Mouse (Mus musculus): ENCODE data around the gene Orc5. TPM values are rescaled to one million over a fixed set of nuclear protein-coding genes. Genes with fewer than 3 reads are reported as not detected.

Orc5 gene
- 10 to 100 TPM; 18.7 to 19.1 TPM for total RNA-seq (2021)
- long read RNA-seq, experiment 1, transcript Orc5-201 (14 exons, 2,103 nt) = major isoform, 9 of 13 reads
- long read RNA-seq, experiment 1, partial matches to known transcripts = 2 of 13 reads
- long read RNA-seq, experiment 1, other reads (novel, unspliced or antisense) = 1 of 13 reads
- long read RNA-seq, experiment 2, transcript Orc5-201 (14 exons, 2,103 nt) = major isoform, 8 of 10 reads
- long read RNA-seq, experiment 2, partial matches to known transcripts = 0 of 10 reads
- long read RNA-seq, experiment 2, other reads (novel, unspliced or antisense) = 2 of 10 reads

DNA sequence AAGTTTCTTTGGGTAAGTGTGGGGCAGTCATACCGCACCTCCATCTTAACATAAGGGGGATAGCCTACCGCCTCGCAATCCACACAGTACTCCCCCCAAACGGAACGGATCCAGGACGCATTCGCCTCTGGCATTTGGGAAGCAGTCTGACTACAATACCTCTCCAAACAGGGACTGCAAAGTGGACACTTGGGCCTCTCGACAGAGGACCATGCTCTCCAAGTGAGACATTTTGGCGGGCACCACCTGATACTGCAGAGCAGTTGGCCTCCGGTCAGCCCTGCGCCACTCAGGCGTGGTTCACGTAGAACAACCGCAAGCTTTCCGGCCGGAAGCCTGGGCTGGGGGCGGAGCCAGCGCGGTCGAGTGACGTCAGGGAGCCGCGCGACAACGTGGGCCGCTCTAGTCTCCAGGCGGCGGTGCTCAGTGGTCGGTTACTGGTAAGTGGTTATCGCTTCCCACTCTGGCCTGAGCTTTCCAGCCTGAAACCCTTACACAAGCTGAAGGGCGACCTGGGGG, at the start of gene Orc5:
TSS of gene Orc5 (minus strand) at position 397 of the 519 bp plus-strand sequence.
- Histone ChIP-seq H3K4me3 (peak within 1 kb of the TSS; percentile 68), H3K27ac (peak within 1 kb of the TSS; percentile 93)
- 0 out of 2 replicates have a peak, but pooled peaks have one; percentile 12 for TF ChIP-seq CTCF (conservative IDR thresholded peaks at IDR 0.05)
- DNase-seq (ENCODE audit: low spot score in 2 of 2) = peak; percentile 91 to 95

DNA sequence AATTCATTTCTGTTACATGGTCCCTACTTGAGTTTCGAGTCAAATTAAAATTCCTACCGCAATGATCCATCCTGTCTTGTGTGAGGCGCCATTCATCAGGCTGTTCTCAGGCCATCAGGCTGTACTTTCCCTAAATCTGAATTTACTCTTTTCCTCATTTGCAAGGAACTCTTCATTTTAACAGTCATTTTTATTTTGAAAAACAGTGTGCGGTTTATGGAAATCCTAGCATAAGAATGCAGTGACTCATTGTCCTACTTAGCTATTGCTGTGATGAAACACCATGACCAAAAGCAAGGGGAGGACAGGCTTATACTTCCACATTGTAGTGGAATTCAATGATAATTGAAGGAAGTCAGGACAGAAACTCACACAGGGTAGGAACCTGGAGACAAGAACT, 46.8 kb upstream of the Orc5 start:
- no peak for TF ChIP-seq CTCF (conservative IDR thresholded peaks at IDR 0.05)
- no peak for DNase-seq (ENCODE audit: low spot score in 2 of 2)
- Histone ChIP-seq H3K4me3 (no peak overlapping the region), H3K27ac (no peak overlapping the region)

DNA sequence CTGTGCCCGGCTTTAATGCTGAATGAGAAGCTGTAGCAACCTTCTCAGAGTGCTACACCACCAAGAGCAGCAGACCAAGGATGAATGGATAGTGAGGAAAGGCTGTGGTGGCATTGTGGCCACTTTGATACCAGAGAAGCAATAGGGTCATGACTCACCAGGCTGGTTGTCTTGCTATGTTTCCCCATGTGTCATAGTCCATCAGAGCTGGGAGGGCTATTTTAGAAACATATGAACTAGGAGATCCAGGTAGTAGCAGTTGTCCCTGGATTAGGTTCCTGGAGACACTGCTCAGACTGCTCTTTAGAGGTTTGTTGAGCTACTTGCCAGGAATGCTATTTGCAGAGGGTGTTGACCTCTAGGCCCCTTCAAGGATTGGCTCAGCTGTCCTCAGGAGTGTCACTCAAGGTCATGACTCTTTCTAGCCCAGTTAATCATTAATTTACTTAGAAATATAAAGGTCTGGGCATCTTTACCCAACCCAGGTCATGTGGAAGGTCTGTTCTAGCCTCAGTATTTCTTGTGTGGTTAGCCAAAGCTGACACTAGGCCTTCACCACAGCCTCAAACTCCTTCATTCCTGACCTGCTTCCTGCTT, 39.2 kb upstream of the Orc5 start:
- no peak overlapping the region for H3K4me3 ChIP-seq
- DNase-seq (ENCODE audit: low spot score in 2 of 2) = no peak
- H3K27ac ChIP-seq = no peak overlapping the region
- TF ChIP-seq CTCF (conservative IDR thresholded peaks at IDR 0.05) = no peak

DNA sequence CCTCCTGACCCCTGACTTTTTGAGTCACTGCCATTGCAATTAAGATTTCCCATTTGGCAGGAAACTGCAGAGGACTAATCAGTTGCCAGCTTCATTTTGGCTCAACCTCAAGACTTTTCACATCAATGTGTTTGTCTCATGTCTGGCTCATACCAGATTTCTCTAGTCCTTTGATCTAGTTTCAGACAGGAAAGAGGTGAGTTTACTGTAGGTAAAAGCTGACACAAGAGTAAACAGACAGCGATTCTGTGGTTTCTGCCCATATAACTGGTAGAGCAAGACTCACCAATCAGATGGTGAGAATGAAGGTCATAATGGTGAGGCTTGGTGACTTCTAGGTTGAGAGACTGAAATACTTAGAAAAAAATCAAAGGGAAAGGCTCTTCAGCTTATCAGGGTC, 37.3 kb upstream of the Orc5 start:
- TF ChIP-seq CTCF (conservative IDR thresholded peaks at IDR 0.05) = no peak
- DNase-seq (ENCODE audit: low spot score in 2 of 2) = no peak
- no peak overlapping the region for H3K4me3 ChIP-seq
- H3K27ac ChIP-seq = no peak overlapping the region

DNA sequence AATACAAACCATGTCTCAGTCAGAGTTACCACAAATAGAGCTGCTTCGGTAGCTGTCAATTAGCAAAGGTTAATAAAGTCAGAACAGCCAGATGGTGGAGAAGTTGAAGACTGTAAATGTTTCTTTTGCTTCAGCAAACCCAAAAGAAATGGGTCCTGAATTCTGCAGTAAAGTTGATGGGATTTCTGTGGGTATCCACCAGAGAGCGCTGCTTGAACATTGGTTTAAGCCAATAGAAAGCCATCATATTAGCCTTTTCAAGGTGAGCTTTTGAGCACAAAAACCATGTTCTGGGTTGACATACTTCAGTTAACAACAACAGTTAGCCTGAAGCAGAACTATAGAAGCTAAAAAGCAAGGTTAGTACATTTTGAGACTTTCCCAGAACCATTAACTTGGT, 34.3 kb upstream of the Orc5 start:
- no peak overlapping the region for H3K4me3 ChIP-seq
- peak; percentile 67 for TF ChIP-seq CTCF (conservative IDR thresholded peaks at IDR 0.05)
- DNase-seq (ENCODE audit: low spot score in 2 of 2) = no peak
- H3K27ac ChIP-seq = no peak overlapping the region

DNA sequence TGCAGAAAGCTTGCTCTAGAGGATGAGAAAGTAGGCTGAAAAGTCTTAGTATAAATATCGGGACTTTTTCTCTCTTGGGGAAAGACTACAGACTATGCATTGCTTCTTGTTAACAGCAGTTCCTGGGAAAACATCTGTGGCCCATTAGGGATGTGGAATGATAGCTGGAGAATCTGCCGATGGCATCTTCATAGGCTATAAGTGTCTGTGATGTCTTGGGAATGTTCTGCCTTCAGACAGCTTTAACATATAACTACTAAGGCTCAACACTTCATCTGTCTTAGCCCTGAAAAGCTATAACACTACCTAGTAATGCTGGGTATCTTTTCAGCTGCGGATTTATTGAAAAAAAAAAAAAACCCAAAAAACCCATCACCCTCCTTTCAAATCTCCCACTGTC, 27.8 kb upstream of the Orc5 start:
- no peak for DNase-seq (ENCODE audit: low spot score in 2 of 2)
- TF ChIP-seq CTCF (conservative IDR thresholded peaks at IDR 0.05) = no peak

DNA sequence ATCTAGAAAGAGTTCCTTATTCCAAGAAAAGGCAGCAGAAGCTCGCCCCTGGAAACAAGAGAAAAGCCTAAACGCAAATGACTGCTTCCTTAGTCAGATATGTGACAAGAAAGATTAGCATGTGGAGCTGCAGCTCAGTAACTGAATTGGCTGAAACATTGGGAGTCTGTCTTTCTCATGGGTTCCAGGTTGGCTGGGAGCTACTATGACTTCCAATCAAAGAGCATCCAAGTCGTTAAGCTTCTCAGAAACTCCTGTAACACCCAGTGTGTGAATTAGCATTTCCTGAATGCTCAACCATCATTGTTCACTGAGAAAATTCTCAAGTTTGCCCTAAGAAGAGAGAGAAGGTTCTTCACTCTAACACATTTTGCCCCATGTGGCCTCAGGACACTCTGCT, 24.5 kb upstream of the Orc5 start:
- no peak overlapping the region for H3K4me3 ChIP-seq
- no peak overlapping the region for H3K27ac ChIP-seq
- no peak for TF ChIP-seq CTCF (conservative IDR thresholded peaks at IDR 0.05)
- DNase-seq (ENCODE audit: low spot score in 2 of 2) = no peak

More for the DNA sequence above, 27.8 kb upstream of the Orc5 start:
- no peak overlapping the region for H3K27ac ChIP-seq
- H3K4me3 ChIP-seq = no peak overlapping the region

DNA sequence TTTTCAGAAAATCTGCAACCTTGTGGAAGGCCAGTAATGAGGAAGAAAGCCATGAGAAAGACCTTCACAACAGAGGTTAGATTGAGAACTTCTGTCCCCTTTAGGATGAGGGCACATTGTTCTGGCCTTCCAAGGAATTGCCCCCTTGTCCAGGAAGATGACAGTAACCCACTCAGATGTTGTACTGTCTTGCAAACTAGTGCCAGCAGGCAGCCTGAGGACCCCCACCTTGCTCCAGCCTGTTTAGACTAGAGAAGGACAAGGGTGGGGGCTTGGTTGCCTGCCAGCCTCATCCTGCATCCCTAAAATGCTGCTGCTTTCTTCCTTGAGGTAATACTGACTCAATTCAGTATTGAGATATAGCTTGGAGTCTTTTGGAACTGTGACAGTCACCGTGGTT, 23.9 kb upstream of the Orc5 start:
- no peak for TF ChIP-seq CTCF (conservative IDR thresholded peaks at IDR 0.05)
- H3K27ac ChIP-seq = no peak overlapping the region
- no peak overlapping the region for H3K4me3 ChIP-seq
- no peak for DNase-seq (ENCODE audit: low spot score in 2 of 2)

DNA sequence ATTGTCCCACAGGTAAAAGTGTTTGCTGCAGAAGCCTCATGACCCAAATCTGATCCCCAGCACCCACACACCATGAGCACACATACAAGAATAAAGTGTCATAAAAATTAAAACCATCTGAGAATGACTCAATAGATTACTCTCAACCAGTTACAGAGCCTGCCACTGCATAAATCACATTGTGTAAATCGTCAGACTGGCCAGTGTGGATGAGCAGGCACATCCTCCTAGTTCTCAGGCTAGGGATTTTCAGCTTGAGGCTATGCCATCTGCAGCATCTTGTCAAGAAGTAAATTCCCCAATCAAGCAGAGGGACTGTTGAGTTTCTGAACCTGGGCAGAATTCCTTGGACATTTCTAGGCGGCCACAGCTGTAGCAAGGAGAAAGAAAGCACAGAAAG, 23.5 kb upstream of the Orc5 start:
- no peak for TF ChIP-seq CTCF (conservative IDR thresholded peaks at IDR 0.05)
- Histone ChIP-seq H3K27ac (no peak overlapping the region), H3K4me3 (no peak overlapping the region)
- no peak for DNase-seq (ENCODE audit: low spot score in 2 of 2)

DNA sequence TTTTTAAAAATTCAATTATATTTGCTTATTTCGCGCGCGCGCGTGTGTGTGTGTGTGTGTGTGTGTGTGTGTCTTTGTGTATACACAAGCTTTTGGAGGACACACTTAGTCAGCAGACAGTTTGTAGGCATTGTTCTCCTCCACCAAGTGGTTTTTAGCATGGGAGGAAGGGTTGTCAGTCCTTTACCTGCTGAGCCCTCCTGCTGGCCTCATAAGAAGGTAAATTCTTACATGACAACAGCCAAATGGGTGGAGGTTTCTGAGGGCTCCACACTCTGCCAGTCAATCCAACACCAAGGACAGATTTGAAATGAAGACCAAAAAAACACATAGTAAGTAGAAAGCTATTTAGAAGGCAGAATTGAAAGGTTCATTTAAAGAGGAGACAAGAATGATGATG, 22.7 kb upstream of the Orc5 start:
- no peak for TF ChIP-seq CTCF (conservative IDR thresholded peaks at IDR 0.05)
- no peak overlapping the region for H3K4me3 ChIP-seq
- DNase-seq (ENCODE audit: low spot score in 2 of 2) = no peak
- H3K27ac ChIP-seq = no peak overlapping the region

DNA sequence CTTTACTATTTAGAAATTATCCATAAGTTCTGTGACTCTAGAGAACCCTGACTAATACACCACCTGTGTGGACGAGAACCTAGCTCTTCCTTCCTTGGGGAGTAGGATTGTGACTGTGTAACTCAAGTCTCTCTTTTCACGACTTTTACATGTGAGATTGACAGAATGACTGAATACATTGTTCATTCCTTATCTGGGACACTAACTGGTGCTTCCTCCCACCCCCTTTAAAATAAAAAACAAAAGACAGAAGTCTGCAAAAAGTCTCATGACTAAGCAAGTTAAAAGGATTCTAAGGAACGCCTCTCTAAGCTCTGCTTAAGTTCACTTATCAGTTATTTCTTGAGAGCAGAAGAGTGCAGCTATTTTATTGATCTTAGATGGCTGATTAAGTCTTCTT, 22.2 kb upstream of the Orc5 start:
- TF ChIP-seq CTCF (conservative IDR thresholded peaks at IDR 0.05) = no peak
- DNase-seq (ENCODE audit: low spot score in 2 of 2) = no peak
- H3K27ac ChIP-seq = no peak overlapping the region
- H3K4me3 ChIP-seq = no peak overlapping the region

DNA sequence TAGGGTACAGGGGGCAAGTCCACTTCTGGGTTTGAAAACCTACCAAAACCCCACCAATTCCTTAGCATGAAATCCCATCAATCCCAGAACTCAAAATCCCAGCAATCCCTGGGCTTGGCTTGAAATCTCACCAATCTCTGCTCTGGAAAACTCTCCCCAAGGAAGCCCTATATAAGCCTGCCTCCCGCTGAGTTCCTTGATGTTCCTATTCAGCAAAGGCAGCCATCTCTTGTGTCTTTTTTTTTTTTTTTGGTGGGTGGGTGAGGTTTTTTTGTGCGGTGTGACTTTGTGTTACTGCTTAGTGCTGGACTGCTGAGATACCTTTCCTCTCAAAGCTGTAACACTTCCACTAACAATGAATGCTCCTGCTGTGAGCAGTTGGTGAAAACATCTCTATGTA, 15.5 kb upstream of the Orc5 start:
- no peak for DNase-seq (ENCODE audit: low spot score in 2 of 2)
- TF ChIP-seq CTCF (conservative IDR thresholded peaks at IDR 0.05) = no peak
- Histone ChIP-seq H3K27ac (no peak overlapping the region), H3K4me3 (no peak overlapping the region)

DNA sequence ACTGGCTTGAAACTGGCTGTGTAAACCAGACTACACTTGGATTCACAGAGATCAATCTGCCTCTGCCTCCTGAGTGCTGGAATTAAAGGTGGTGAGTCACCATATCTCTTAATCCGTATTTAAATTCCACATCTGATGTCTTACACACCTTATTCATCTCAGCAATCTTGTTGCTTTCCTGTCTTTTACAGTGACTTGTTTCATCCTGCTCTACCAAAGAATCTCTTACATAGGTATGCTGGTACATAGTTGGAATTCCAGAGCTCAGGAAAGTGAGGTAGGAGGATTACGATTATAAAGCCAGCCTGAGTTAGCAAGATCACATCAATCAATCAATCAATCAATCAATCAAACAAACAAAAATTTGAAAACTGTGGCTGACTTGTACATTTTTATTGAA, 9.6 kb upstream of the Orc5 start:
- DNase-seq (ENCODE audit: low spot score in 2 of 2) = no peak
- TF ChIP-seq CTCF (conservative IDR thresholded peaks at IDR 0.05) = no peak
- no peak overlapping the region for H3K27ac ChIP-seq
- H3K4me3 ChIP-seq = no peak overlapping the region

Measured in layer of hippocampus, adult 2 months (tissue).